Mouse (Mus musculus) MEL (cell line): ENCODE measurements around the gene Brf1. TPM values are rescaled to one million over a fixed set of nuclear protein-coding genes. Genes with fewer than 3 reads are reported as not detected.

Experiments
- DNase-seq: peaks from one replicate; pipeline ENCODE4 v3.0.0; 2011; ENCODE audit warnings: low read depth, low spot score
- H3K27ac ChIP-seq: 2 replicates; pipeline ENCODE4 v1.5.1; 2012; ENCODE audit warnings: low read depth, mild to moderate bottlenecking, control low read depth, low read length, moderate library complexity; ENCODE audit not compliant: control insufficient read depth
- H3K27me3 ChIP-seq, 2 experiments: fragments of 150-350 bp in 1 of 2; sonication (generic) in 1 of 2; 2 replicates each; pipeline ENCODE4 v1.6.1; 2012; ENCODE audit warnings: low read length in 2 of 2, mild to moderate bottlenecking in 2 of 2, improper control_type of control experiment in 1 of 2, moderate library complexity in 1 of 2; ENCODE audit not compliant: insufficient read depth in 2 of 2, control insufficient read depth in 1 of 2
- H3K36me3 ChIP-seq, 2 experiments: 2 replicates each; pipeline ENCODE4 v1.6.1; 2012 to 2014; ENCODE audit warnings: low read length in 2 of 2, improper control_type of control experiment in 1 of 2, inconsistent platforms in 1 of 2, mild to moderate bottlenecking in 1 of 2; ENCODE audit not compliant: insufficient read depth in 2 of 2, control insufficient read depth in 1 of 2
- H3K4me1 ChIP-seq, 2 experiments: fragments of 150-350 bp in 1 of 2; sonication (generic) in 1 of 2; 2 replicates each; pipeline ENCODE4 v1.6.1; 2012; ENCODE audit warnings: low read length in 2 of 2, improper control_type of control experiment in 1 of 2, mild to moderate bottlenecking in 1 of 2; ENCODE audit not compliant: insufficient read depth in 2 of 2, control insufficient read depth in 1 of 2
- H3K4me3 ChIP-seq, 2 experiments: fragments of 150-350 bp in 1 of 2; sonication (generic) in 1 of 2; 2 replicates each; pipeline ENCODE4 v1.5.1; 2012; ENCODE audit warnings: low read depth in 2 of 2, low read length in 2 of 2, mild to moderate bottlenecking in 2 of 2, moderate library complexity in 2 of 2, control low read depth in 1 of 2, improper control_type of control experiment in 1 of 2; ENCODE audit not compliant: control insufficient read depth in 1 of 2, insufficient read depth in 1 of 2
- H3K79me2 ChIP-seq: 2 replicates; pipeline ENCODE4 v1.6.1; 2012; ENCODE audit warnings: mild to moderate bottlenecking, low read length, moderate library complexity; ENCODE audit not compliant: control insufficient read depth, poor library complexity, insufficient read depth
- H3K9ac ChIP-seq: 2 replicates; pipeline ENCODE4 v1.6.1; 2012; ENCODE audit warnings: low read depth, mild to moderate bottlenecking, control low read depth, low read length, moderate library complexity; ENCODE audit not compliant: control insufficient read depth, poor library complexity, severe bottlenecking
- H3K9me3 ChIP-seq: fragments of 150-350 bp; sonication (generic); replicated peaks from 2 replicates; pipeline ENCODE4 v1.6.1; 2012; ENCODE audit warnings: mild to moderate bottlenecking, low read length, improper control_type of control experiment, moderate library complexity; ENCODE audit not compliant: insufficient read depth
- CTCF ChIP-seq, 3 experiments: IDR thresholded peaks in 2 of 3; conservative IDR thresholded peaks in 1 of 3; 2 replicates each; pipeline ENCODE4 v1.5.1; 2011 to 2012; ENCODE audit warnings: low read length in 3 of 3, low read depth in 2 of 3, mild to moderate bottlenecking in 2 of 3, improper control_type of control experiment in 1 of 3, inconsistent platforms in 1 of 3, mixed read lengths in 1 of 3, moderate library complexity in 1 of 3; ENCODE audit not compliant: control insufficient read depth in 1 of 3, insufficient read depth in 1 of 3, poor library complexity in 1 of 3, severe bottlenecking in 1 of 3
- E2F4 ChIP-seq: IDR thresholded peaks from 2 replicates; pipeline ENCODE4 v1.6.1; 2011; ENCODE audit warnings: low read depth, low read length, improper control_type of control experiment, borderline replicate concordance
- GATA1 ChIP-seq: IDR thresholded peaks from 2 replicates; pipeline ENCODE4 v1.6.1; 2011; ENCODE audit warnings: low read depth, low read length, improper control_type of control experiment
- MXI1 ChIP-seq: IDR thresholded peaks from 2 replicates; pipeline ENCODE4 v1.6.1; 2011; ENCODE audit warnings: mild to moderate bottlenecking, low read depth, low read length, improper control_type of control experiment
- POLR2AphosphoS2 ChIP-seq: IDR thresholded peaks from 2 replicates; pipeline ENCODE4 v1.6.1; 2011; ENCODE audit warnings: low read length, improper control_type of control experiment
- RAD21 ChIP-seq: IDR thresholded peaks from 2 replicates; pipeline ENCODE4 v1.6.1; 2011; ENCODE audit warnings: mild to moderate bottlenecking, low read depth, low read length, improper control_type of control experiment
- RCOR1 ChIP-seq: IDR thresholded peaks from 2 replicates; pipeline ENCODE4 v1.6.1; 2012; ENCODE audit warnings: low read depth, mild to moderate bottlenecking, inconsistent platforms, low read length, improper control_type of control experiment
- SMC3 ChIP-seq: IDR thresholded peaks from 2 replicates; pipeline ENCODE4 v1.6.1; 2011; ENCODE audit warnings: low read depth, low read length, improper control_type of control experiment
- USF1 ChIP-seq: IDR thresholded peaks from 2 replicates; pipeline ENCODE4 v1.6.1; 2014; ENCODE audit warnings: low read depth, mild to moderate bottlenecking, inconsistent platforms, low read length, improper control_type of control experiment, moderate library complexity
- USF2 ChIP-seq, 2 experiments: IDR thresholded peaks; 2 replicates each; pipeline ENCODE4 v1.6.1; 2011 to 2012; ENCODE audit warnings: improper control_type of control experiment in 2 of 2, low read length in 2 of 2, borderline replicate concordance in 1 of 2, inconsistent platforms in 1 of 2, low read depth in 1 of 2, mild to moderate bottlenecking in 1 of 2; ENCODE audit not compliant: insufficient read depth in 1 of 2
- ZC3H11A ChIP-seq: IDR thresholded peaks from 2 replicates; pipeline ENCODE4 v1.6.1; 2012; ENCODE audit warnings: low read depth, mild to moderate bottlenecking, inconsistent platforms, low read length, improper control_type of control experiment
- ZMIZ1 ChIP-seq: IDR thresholded peaks from 2 replicates; pipeline ENCODE4 v1.6.1; 2012; ENCODE audit warnings: low read depth, mild to moderate bottlenecking, inconsistent platforms, low read length, improper control_type of control experiment, moderate library complexity
- polyA plus RNA-seq, 2 experiments: library from polyadenylated mRNA; stranded (reverse) in 1 of 2; unstranded in 1 of 2; fragments of >175 nt in 1 of 2; fragments of >200 nt in 1 of 2; gene quantifications; 2 replicates each; pipeline versions ENCODE4 v1.2.1 to v1.2.4; 2012; ENCODE audit warnings: low replicate concordance in 2 of 2, low read depth in 1 of 2; ENCODE audit not compliant: insufficient read length in 2 of 2, insufficient read depth in 1 of 2, missing spikeins in 1 of 2
- total RNA-seq: library from RNA; depleted of rRNA; stranded (reverse); fragments of 300-350 nt; gene quantifications from 2 replicates; pipeline ENCODE4 v1.2.3, GENCODE M21; 2012

Brf1 gene
- total and polyA plus RNA-seq, 3 experiments: 105 to 159 TPM; not detected in 1

DNA sequence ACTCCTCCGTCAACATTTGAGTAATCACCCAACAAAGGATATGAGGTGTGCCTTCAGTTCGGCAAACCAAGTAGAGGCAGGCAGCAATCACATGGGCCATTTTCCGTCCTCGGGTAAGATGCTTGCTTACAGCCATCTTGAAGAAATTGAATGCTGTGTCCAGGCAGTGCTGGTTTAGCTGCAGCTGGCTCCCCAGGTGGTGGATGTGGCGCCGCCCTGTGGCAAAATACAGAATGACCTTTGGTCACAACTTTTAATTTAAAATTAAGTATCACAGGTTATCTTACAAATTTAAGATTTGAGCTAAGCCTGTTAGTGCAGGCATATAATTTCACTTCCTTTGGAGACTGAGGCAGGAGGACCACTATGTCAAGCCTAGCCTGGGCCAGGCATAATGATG is 12.6 kb downstream of the Brf1 start:
- peak; percentile 70 for DNase-seq

DNA sequence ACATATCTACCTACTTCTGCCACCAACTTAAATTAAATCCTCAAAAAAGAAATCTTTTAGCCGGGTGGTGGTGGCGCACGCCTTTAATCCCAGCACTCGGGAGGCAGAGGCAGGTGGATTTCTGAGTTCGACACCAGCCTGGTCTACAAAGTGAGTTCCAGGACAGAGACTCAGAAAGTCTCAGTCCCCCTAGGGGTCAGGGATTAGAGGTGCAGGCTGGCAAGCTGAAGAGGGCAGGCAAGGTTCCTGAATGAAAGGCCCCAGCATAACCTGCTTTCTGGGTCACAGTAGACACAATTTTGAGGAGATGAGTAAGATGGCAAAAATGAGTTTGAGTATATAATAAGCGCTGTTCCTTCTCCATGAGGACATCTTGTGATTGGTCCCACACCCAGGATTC is 15.2 kb downstream of the Brf1 start:
- H3K4me1 ChIP-seq: peaks cover 2 to 5% of the 10 kb centered on the region in 2 experiments; a peak in 2 of 4 replicates
- peaks cover 12% of the 10 kb centered on the region for H3K79me2 ChIP-seq
- TF ChIP-seq CTCF (IDR thresholded peaks at IDR 0.05 in 2 of 3, conservative IDR thresholded peaks at IDR 0.05 in 1 of 3; ENCODE audit: control insufficient read depth in 1 of 3, insufficient read depth in 1 of 3, low read depth in 2 of 3, low read length in 3 of 3, poor library complexity in 1 of 3, severe bottlenecking in 1 of 3) (peak in 2 of 3 experiments; percentile 57 to 65; a peak in 4 of 6 replicates), RAD21 (peak; percentile 5; the same call in 1 of the 2 replicates), SMC3 (0 out of 2 replicates have a peak, but pooled peaks have one; percentile 18), GATA1 (no peak)
- peaks cover 4 to 71% of the 10 kb centered on the region in 2 experiments; a peak in 3 of 4 replicates for H3K36me3 ChIP-seq
- H3K9me3 ChIP-seq: no peaks in the 10 kb centered on the region
- H3K4me3 ChIP-seq: no peak overlapping the region
- peak; percentile 79 for DNase-seq
- no peaks in the 10 kb centered on the region for H3K27me3 ChIP-seq
- no peak overlapping the region for H3K9ac ChIP-seq
- H3K27ac ChIP-seq: no peak overlapping the region

More for the DNA sequence above, 12.6 kb downstream of the Brf1 start:
- Histone ChIP-seq H3K4me3 (no peak overlapping the region), H3K4me1 (peaks cover 23 to 25% of the 10 kb centered on the region in 2 experiments), H3K27me3 (no peaks in the 10 kb centered on the region), H3K27ac (no peak overlapping the region), H3K36me3 (peaks cover 26 to 60% of the 10 kb centered on the region in 2 experiments), H3K9ac (no peak overlapping the region), H3K79me2 (peaks cover 16% of the 10 kb centered on the region), H3K9me3 (no peaks in the 10 kb centered on the region)
- TF ChIP-seq ZMIZ1 (no peak), RAD21 (peak; percentile 43), SMC3 (peak; percentile 70), USF2 (IDR thresholded peaks at IDR 0.05; ENCODE audit: borderline replicate concordance in 1 of 2, insufficient read depth in 1 of 2, low read depth in 1 of 2, low read length in 2 of 2) (no peak), CTCF (IDR thresholded peaks at IDR 0.05 in 2 of 3, conservative IDR thresholded peaks at IDR 0.05 in 1 of 3; ENCODE audit: control insufficient read depth in 1 of 3, insufficient read depth in 1 of 3, low read depth in 2 of 3, low read length in 3 of 3, poor library complexity in 1 of 3, severe bottlenecking in 1 of 3) (peak in 2 of 3 experiments; percentile 84 to 89; a peak in 4 of 6 replicates), RCOR1 (no peak), E2F4 (no peak)

DNA sequence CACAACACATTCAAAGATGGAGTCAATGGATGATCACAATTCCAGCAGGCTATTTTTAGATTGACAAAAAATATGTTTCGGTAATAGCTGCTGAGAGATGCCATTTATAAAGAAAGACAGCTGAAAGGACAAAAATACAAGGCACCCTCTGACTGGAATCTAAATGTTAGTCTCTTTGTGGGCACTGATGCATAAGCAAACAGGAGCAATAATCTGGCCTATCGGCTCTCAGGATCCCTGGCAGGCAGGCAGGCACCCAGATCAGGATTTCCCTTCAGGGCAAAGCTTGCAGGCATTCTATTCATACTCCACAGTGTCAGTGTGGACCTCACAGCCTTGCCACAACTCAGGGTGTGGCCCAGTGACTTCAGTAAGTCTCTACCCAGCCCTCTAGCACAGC is 18.5 kb downstream of the Brf1 start:
- H3K4me1 ChIP-seq: no peaks in the 10 kb centered on the region
- H3K79me2 ChIP-seq: no peaks in the 10 kb centered on the region
- H3K27ac ChIP-seq: no peak overlapping the region
- no peak for TF ChIP-seq POLR2AphosphoS2
- TF ChIP-seq ZC3H11A: no peak
- TF ChIP-seq MXI1: no peak
- 0 out of 2 replicates have a peak, but pooled peaks have one; percentile 44 for TF ChIP-seq USF1
- TF ChIP-seq RCOR1: no peak
- no peaks in the 10 kb centered on the region for H3K27me3 ChIP-seq
- H3K9me3 ChIP-seq: no peaks in the 10 kb centered on the region
- no peak overlapping the region for H3K4me3 ChIP-seq
- DNase-seq: no peak
- peaks cover 0 to 71% of the 10 kb centered on the region in 2 experiments; a peak in 2 of 4 replicates for H3K36me3 ChIP-seq
- H3K9ac ChIP-seq: no peak overlapping the region
